Mouse (Mus musculus) midbrain, postnatal 0 days (tissue): ENCODE results near the gene Aqp1. TPM values are rescaled to one million over a fixed set of nuclear protein-coding genes. Genes with fewer than 3 reads are reported as not detected.

Experiments used
- ATAC-seq: fragments of 200-750 bp; cut with Nextera tagmentation; 2 replicates; pipeline ENCODE4 v1.8.0; 2017; ENCODE audit warnings: moderate number of reproducible peaks, mild to moderate bottlenecking, moderate TSS enrichment, moderate library complexity; ENCODE audit not compliant: low FRiP score
- DNase-seq: peaks from one replicate; pipeline ENCODE4 v3.0.0-alpha.2; 2015; ENCODE audit warnings: low spot score
- H3K27ac ChIP-seq: fragments of 300-500 bp; sonication (generic); 2 replicates; pipeline ENCODE4 v1.5.1; 2014; ENCODE audit warnings: low read depth, mild to moderate bottlenecking, low read length, mixed read lengths
- H3K27me3 ChIP-seq: fragments of 300-500 bp; sonication (generic); 2 replicates; pipeline ENCODE4 v1.6.1; 2014; ENCODE audit warnings: low read length, control low read depth, mixed read lengths; ENCODE audit not compliant: insufficient read depth
- H3K36me3 ChIP-seq: fragments of 300-500 bp; sonication (generic); 2 replicates; pipeline ENCODE4 v1.6.1; 2014; ENCODE audit warnings: low read length, control low read depth, mixed read lengths; ENCODE audit not compliant: insufficient read depth
- H3K4me1 ChIP-seq: fragments of 300-500 bp; sonication (generic); 2 replicates; pipeline ENCODE4 v1.6.1; 2014; ENCODE audit warnings: mild to moderate bottlenecking, control low read depth, antibody characterized with exemption, low read length, mixed read lengths; ENCODE audit not compliant: insufficient read depth
- H3K4me2 ChIP-seq: fragments of 300-500 bp; sonication (generic); 2 replicates; pipeline ENCODE4 v1.6.1; 2014; ENCODE audit warnings: low read depth, mild to moderate bottlenecking, low read length, mixed read lengths; ENCODE audit not compliant: poor library complexity, severe bottlenecking
- H3K4me3 ChIP-seq: fragments of 300-500 bp; sonication (generic); 2 replicates; pipeline ENCODE4 v1.5.1; 2014; ENCODE audit warnings: low read depth, mild to moderate bottlenecking, low read length, moderate library complexity
- H3K9ac ChIP-seq: fragments of 300-500 bp; sonication (generic); replicated peaks from 2 replicates; pipeline ENCODE4 v1.6.1; 2014; ENCODE audit warnings: mild to moderate bottlenecking, low read length, moderate library complexity, mixed read lengths; ENCODE audit not compliant: poor library complexity, severe bottlenecking
- H3K9me3 ChIP-seq: fragments of 300-500 bp; sonication (generic); 2 replicates; pipeline ENCODE4 v1.6.1; 2016; ENCODE audit warnings: low read length, control low read depth
- CTCF ChIP-seq: IDR thresholded peaks from 2 replicates; pipeline ENCODE4 v1.5.1; 2016; ENCODE audit warnings: antibody characterized with exemption, mild to moderate bottlenecking
- WGBS: fragments of 180-500 bp; shearing (Covaris S2); extraction: QIAGEN DNeasy Blood & Tissue Kit; methylation state at CpG from one replicate; pipeline ENCODE4 v1.1.7; 2014; 5-methylcytosine and 5-hydroxymethylcytosine counted together
- polyA plus RNA-seq: library from polyadenylated mRNA; unstranded; fragments of >200 nt; fragmentation: Nextera tagmentation; extraction: Ambion mirVana; gene quantifications from 2 replicates; pipeline ENCODE4 v1.2.1, GENCODE M21; 2015
- total RNA-seq: library from RNA; depleted of rRNA; stranded (reverse); fragments of >200 nt; gene quantifications from 2 replicates; pipeline ENCODE4 v1.2.3, GENCODE M21; 2014

Gene Aqp1
- total and polyA plus RNA-seq, 2 experiments from 2014 or later, result 0.63 to 13.2 TPM

DNA sequence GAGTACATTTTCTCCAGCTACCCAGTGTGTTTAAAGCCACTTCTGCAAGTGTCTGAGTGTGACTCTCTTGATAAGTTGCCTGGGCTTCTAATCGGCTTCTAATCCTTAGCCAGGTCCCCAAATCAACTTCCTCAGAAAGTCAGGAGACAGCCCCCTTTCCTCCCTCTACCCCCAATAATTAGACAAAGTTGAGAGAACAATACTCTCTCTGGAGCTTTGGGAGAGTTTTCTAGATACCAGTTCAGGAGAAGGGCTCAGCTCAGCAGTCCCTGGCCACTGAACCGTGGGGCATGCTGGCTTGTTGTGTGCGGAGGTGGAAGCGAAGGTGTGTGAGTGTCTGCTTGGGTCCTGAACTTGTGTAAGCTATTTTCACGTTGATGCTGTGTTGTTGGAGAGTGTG is 1.0 kb downstream of the Aqp1 start:
- Histone ChIP-seq H3K27ac (no peak overlapping the region), H3K9ac (no peak overlapping the region)

DNA sequence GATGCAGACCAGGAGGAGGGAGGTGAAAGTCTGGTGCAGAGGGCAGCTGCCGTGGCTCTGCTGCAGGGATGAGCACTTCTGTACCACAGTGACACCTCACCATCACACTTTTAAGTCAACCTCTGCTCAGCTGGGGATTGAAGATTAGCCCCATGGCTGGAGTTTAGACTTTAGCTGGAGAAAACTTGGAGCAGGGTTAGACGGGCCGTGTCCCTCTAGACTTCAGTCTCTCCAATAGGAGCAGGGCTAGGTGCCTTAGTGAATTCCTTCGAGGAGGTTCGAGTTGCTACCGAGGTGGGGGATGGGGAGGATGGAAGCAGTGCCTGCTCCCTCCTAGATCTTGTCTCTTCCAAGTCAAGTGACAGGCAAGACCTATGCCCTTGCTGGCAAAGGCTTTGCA is 1.8 kb downstream of the Aqp1 start:
- Histone ChIP-seq H3K9me3 (no peaks in the 10 kb centered on the region), H3K4me3 (no peak overlapping the region), H3K27ac (no peak overlapping the region), H3K9ac (no peak overlapping the region), H3K4me2 (no peak overlapping the region), H3K36me3 (no peaks in the 10 kb centered on the region), H3K4me1 (peaks cover 4% of the 10 kb centered on the region; the same call in 1 of the 2 replicates), H3K27me3 (no peaks in the 10 kb centered on the region)
- ATAC-seq (no peak), DNase-seq (no peak)
- TF ChIP-seq CTCF, result no peak
- 62% methylated on average over 6 of the region's 6 CpGs for WGBS

More for the DNA sequence above, 1.0 kb downstream of the Aqp1 start:
- ATAC-seq (no peak), DNase-seq (no peak)
- no peak for TF ChIP-seq CTCF
- H3K4me3 ChIP-seq, result no peak overlapping the region
- WGBS, result 84% methylated on average over 5 of the region's 5 CpGs
- peaks cover 4% of the 10 kb centered on the region; the same call in 1 of the 2 replicates for H3K4me1 ChIP-seq
- H3K27me3 ChIP-seq, result no peaks in the 10 kb centered on the region
- H3K9me3 ChIP-seq, result no peaks in the 10 kb centered on the region
- H3K36me3 ChIP-seq, result no peaks in the 10 kb centered on the region
- H3K4me2 ChIP-seq, result no peak overlapping the region

DNA sequence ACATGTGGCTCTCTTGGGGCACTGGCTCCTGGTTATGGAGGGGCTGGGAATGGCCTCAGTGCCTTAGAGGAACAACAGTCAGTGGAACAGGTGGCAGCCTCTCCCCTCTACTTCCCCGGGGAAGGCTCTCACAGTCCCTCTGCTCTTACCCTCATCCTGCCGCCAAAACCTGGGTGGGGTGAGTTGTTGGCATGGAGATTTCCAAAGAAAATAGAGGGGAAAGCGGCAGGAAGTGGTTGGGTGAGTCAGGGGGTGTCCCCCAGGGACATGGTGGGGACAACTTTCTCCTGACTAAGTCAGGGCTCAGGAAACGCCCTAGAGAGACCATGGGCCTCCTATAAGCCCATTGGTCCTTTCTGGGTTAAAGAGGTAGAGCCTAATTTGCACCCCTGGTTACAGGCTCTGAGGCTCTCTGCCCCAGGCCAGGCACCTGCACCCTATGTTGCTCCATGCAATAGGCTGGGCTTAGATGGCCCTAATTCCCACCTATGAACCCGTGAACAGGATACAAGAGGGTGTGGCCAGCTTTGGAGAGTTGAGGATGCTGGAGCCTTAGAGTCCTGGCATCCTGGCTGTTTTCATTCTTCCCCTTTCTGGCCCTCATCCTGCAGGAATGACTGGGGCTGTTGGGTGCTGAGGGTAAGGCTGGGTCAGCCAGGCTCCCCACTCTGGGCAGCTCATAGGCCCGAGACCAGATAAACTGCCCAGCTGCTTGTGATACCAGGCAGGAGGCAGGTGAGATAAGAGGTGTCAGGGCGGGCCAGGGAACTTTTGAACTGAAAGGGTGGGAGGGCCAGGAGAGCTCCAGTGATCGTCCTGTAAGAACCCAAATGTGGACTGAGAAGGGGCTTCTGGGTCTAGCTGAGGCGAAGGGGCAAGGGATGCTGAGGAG is 2.9 kb downstream of the Aqp1 start:
- Histone ChIP-seq H3K4me2 (no peak overlapping the region), H3K9me3 (no peaks in the 10 kb centered on the region), H3K9ac (no peak overlapping the region), H3K4me3 (no peak overlapping the region), H3K27me3 (no peaks in the 10 kb centered on the region), H3K4me1 (peaks cover 4% of the 10 kb centered on the region; the same call in 1 of the 2 replicates), H3K27ac (no peak overlapping the region), H3K36me3 (no peaks in the 10 kb centered on the region)
- TF ChIP-seq CTCF, result no peak
- 84% methylated on average over 9 of the region's 9 CpGs for WGBS
- no peak for ATAC-seq
- DNase-seq, result no peak

DNA sequence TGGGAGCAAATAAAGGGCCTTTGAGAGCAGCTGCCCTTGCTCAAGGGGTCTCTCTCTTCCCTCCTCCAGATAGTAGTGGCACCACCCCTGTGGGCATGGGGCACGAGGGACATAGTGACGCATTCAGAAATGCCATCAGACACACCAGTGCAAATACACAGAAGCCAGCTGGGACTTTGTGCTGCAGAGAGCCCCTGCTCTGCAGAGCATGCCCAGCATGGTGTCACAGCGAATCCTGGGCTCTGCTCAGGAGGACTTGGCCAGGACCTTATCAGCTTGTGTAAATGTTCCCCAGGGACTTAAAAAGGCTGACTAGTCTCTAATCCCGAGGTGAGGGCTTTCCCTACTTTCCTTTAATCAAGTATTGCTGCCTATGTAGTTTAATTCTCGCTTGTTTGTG is 5.5 kb downstream of the Aqp1 start:
- H3K4me1 ChIP-seq, result no peaks in the 10 kb centered on the region
- 26% methylated on average over 5 of the region's 5 CpGs for WGBS
- DNase-seq (peak; percentile 15), ATAC-seq (0 out of 2 replicates have a peak, but pooled peaks have one; percentile 32)
- H3K4me2 ChIP-seq, result no peak overlapping the region
- no peaks in the 10 kb centered on the region for H3K36me3 ChIP-seq
- no peak overlapping the region for H3K9ac ChIP-seq
- H3K27me3 ChIP-seq, result no peaks in the 10 kb centered on the region
- no peak for TF ChIP-seq CTCF
- H3K27ac ChIP-seq, result no peak overlapping the region; the same call in 1 of the 2 replicates
- H3K9me3 ChIP-seq, result no peaks in the 10 kb centered on the region
- no peak overlapping the region for H3K4me3 ChIP-seq

DNA sequence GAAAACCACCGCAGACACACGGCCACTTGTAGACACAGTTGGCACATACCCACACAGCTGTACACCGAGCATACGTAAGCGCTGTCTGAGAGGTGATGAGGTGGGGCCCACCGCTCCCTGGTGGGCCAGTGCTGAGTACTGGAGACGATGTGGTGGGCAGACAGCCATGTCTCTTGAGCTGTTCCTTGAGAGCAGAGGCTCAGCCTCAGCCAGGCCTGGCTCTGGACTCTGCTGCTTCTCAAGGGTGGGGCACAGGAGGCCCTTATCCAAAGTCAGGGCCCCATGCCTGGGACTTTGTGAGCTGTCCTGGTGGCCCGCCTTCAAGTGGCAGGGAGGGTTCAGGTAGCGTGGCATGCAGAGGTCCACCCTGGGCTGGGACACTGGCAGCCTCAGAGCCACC is 6.1 kb downstream of the Aqp1 start:
- no peak overlapping the region for H3K27ac ChIP-seq
- no peak overlapping the region for H3K9ac ChIP-seq
- no peak overlapping the region for H3K4me2 ChIP-seq
- DNase-seq (no peak), ATAC-seq (no peak)
- H3K9me3 ChIP-seq, result no peaks in the 10 kb centered on the region
- H3K4me1 ChIP-seq, result no peaks in the 10 kb centered on the region
- no peaks in the 10 kb centered on the region for H3K27me3 ChIP-seq
- no peaks in the 10 kb centered on the region for H3K36me3 ChIP-seq
- WGBS, result 70% methylated on average over 9 of the region's 9 CpGs
- no peak for TF ChIP-seq CTCF
- no peak overlapping the region for H3K4me3 ChIP-seq

DNA sequence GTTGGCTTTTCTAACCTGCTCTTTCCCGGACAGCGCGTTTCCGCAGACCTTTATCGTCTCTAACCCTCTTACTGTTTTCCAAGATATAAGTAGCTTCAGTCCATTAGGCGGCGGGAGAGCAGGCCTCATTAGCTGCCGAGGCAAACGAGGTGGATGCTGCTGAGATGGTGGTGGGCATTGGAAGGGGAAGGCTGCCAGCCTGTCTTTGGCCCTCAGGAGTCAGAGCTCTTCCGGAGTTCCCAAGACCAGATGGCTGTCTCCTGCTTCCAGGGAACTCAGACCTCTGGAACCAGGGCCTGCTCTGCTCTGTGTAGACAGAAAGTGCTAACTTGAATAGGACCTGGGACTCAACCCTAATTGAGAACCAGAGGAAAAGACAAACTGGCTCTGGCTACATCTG is 7.2 kb downstream of the Aqp1 start:
- Histone ChIP-seq H3K4me3 (no peak overlapping the region), H3K9ac (no peak overlapping the region), H3K4me1 (no peaks in the 10 kb centered on the region), H3K27me3 (no peaks in the 10 kb centered on the region), H3K4me2 (no peak overlapping the region), H3K36me3 (no peaks in the 10 kb centered on the region), H3K9me3 (no peaks in the 10 kb centered on the region), H3K27ac (no peak overlapping the region)
- DNase-seq (no peak), ATAC-seq (no peak)
- TF ChIP-seq CTCF, result no peak
- WGBS, result 89% methylated on average over 10 of the region's 10 CpGs
